Mouse (Mus musculus): ENCODE measurements at regions not wholly inside any gene's neighbourhood (a gene's known extent, or its start where the extent isn't known, plus 50 kb on each side); places are given as distances from the start of the nearest gene placed in this dataset.

DNA sequence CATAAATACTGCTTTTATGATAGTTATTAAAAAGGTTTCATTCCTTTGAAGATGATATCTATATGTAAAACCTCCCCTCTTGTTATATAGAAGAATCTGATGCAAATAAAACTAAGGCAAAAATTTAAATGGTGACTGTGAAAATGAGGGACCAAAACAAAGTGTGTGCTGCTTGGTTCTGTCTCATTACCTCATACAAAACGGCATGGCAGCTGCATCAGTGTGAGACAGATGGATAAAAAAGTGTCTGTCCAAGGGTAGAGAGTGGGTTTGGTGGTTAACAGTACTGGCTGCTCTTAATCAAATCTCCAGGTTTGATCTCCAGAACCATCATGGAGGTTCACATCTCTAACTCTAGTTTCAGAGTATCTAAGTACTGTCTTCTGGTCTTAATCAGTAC lies 701.9 kb upstream of the Impad1 start:
- Histone ChIP-seq H3K4me2 (no peak overlapping the region), H3K4me3 (replicated peaks) (no peak overlapping the region), H3K4me1 (replicated peaks) (no peaks in the 10 kb centered on the region), H3K9me3 (replicated peaks) (no peaks in the 10 kb centered on the region), H3K27ac (replicated peaks) (no peak overlapping the region), H3K9ac (no peak overlapping the region), H3K27me3 (no peaks in the 10 kb centered on the region), H3K36me3 (replicated peaks) (no peaks in the 10 kb centered on the region)
- no peak for ATAC-seq (ENCODE audit: insufficient read depth)
- WGBS (ENCODE audit: insufficient replicate concordance) = 68% methylated on average over 1 of the region's 1 CpGs

- H3K4me1 ChIP-seq (replicated peaks) = no peaks in the 10 kb centered on the region
- H3K27ac ChIP-seq (replicated peaks) = no peak overlapping the region
- no peaks in the 10 kb centered on the region for H3K36me3 ChIP-seq (replicated peaks)
- no peak overlapping the region for H3K4me2 ChIP-seq
- H3K27me3 ChIP-seq = no peaks in the 10 kb centered on the region
- H3K9me3 ChIP-seq (replicated peaks) = no peaks in the 10 kb centered on the region
- 53% methylated on average over 1 of the region's 1 CpGs for WGBS (ENCODE audit: insufficient replicate concordance)
- ATAC-seq (ENCODE audit: insufficient read depth) = no peak
- H3K9ac ChIP-seq = no peak overlapping the region
- no peak overlapping the region for H3K4me3 ChIP-seq (replicated peaks)
Measured at GRCm38 (mm10) chr4:5494072-5495000, 701.2 kb upstream of the Impad1 start.

GRCm38 (mm10) chr4:5486786-5487185 lies 693.6 kb upstream of the Impad1 start:
- WGBS (ENCODE audit: insufficient replicate concordance) = 61% methylated on average over 2 of the region's 2 CpGs
- no peak for ATAC-seq (ENCODE audit: insufficient read depth)

DNA sequence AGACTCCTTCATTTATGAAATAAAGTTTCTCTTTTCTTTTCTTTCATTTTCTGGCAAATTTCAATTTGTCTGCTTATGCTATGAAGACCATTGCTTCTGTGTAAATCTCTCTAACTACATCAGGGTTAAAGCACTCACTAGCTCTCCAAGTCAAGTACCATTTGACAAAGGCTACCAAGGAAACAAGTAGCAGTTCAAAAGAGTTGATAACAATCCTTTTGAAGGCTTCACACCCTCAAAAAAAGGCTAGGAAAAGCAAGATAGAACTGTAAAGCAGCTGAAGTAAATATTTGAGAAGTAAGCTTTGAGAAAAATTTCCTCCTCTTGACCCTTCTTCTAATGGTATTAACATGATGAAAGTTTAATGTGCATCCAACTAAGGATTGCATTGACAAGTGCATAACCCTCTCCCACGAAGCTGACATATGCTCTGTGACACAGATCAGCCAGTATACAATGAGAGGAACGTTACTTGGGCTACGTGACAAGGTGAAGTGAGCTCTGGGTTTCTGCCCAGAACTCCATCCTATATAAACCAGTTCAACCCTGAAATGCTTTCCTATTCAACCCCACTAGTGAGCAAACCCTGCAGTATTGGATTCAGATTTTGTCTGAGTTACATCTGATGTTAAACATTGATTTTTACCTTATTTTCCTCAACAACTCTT lies 678.9 kb upstream of the Impad1 start:
- Histone ChIP-seq H3K4me3 (replicated peaks) (no peak overlapping the region), H3K27me3 (no peaks in the 10 kb centered on the region), H3K9ac (no peak overlapping the region), H3K27ac (replicated peaks) (no peak overlapping the region), H3K4me2 (no peak overlapping the region), H3K36me3 (replicated peaks) (no peaks in the 10 kb centered on the region), H3K4me1 (replicated peaks) (no peaks in the 10 kb centered on the region), H3K9me3 (replicated peaks) (no peaks in the 10 kb centered on the region)
- ATAC-seq (ENCODE audit: insufficient read depth) = no peak
- 46% methylated on average over 3 of the region's 3 CpGs for WGBS (ENCODE audit: insufficient replicate concordance)

More at GRCm38 (mm10) chr4:5486786-5487185, 693.6 kb upstream of the Impad1 start:
- Histone ChIP-seq H3K4me3 (replicated peaks) (no peak overlapping the region), H3K27ac (replicated peaks) (no peak overlapping the region), H3K36me3 (replicated peaks) (no peaks in the 10 kb centered on the region), H3K9me3 (replicated peaks) (no peaks in the 10 kb centered on the region), H3K27me3 (no peaks in the 10 kb centered on the region), H3K9ac (no peak overlapping the region), H3K4me2 (no peak overlapping the region), H3K4me1 (replicated peaks) (no peaks in the 10 kb centered on the region)

DNA sequence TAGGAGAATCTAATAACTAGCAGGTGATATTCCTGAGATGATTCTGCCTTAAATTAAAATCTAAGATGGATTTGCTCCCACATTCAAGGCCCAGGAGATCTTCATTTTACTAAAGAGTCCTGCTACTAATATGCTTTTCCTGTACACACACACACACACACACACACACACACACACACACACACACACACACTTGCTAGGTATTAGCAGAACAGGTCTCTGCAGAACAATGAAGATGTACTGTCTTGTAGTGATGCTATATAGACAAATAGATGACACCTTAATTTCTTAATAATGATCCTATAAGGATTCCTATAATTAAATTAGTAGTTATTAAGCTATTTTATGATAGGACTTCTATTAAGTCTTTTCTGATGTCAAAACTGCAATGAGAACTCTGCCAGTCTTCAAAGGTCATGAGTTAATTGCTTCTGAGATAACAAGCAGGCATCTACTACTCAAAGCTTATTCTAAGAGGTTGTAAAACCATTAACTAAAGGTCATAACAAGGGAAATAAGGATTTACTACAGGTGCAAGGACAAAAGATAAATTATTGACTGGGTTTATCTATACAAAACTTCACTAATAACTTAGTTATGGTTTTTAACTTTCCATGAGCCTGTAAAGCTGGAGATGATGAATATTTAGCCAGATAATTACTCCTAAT lies 666.0 kb upstream of the Impad1 start:
- no peaks in the 10 kb centered on the region for H3K4me1 ChIP-seq (replicated peaks)
- no peaks in the 10 kb centered on the region for H3K9me3 ChIP-seq (replicated peaks)
- H3K27ac ChIP-seq (replicated peaks) = no peak overlapping the region
- H3K4me2 ChIP-seq = no peak overlapping the region
- no peaks in the 10 kb centered on the region for H3K36me3 ChIP-seq (replicated peaks)
- no peaks in the 10 kb centered on the region for H3K27me3 ChIP-seq
- no peak overlapping the region for H3K4me3 ChIP-seq (replicated peaks)
- no peak overlapping the region for H3K9ac ChIP-seq
- ATAC-seq (ENCODE audit: insufficient read depth) = no peak

- Histone ChIP-seq H3K9ac (no peak overlapping the region), H3K4me3 (replicated peaks) (no peak overlapping the region), H3K36me3 (replicated peaks) (no peaks in the 10 kb centered on the region), H3K9me3 (replicated peaks) (no peaks in the 10 kb centered on the region), H3K27ac (replicated peaks) (no peak overlapping the region), H3K4me1 (replicated peaks) (no peaks in the 10 kb centered on the region), H3K4me2 (no peak overlapping the region), H3K27me3 (no peaks in the 10 kb centered on the region)
- no peak for ATAC-seq (ENCODE audit: insufficient read depth)
- 60% methylated on average over 6 of the region's 6 CpGs for WGBS (ENCODE audit: insufficient replicate concordance)
Measured at GRCm38 (mm10) chr4:5450417-5450816, 657.3 kb upstream of the Impad1 start.

GRCm38 (mm10) chr4:5441339-5442019 lies 648.3 kb upstream of the Impad1 start:
- no peaks in the 10 kb centered on the region for H3K36me3 ChIP-seq (replicated peaks)
- no peaks in the 10 kb centered on the region for H3K9me3 ChIP-seq (replicated peaks)
- H3K27me3 ChIP-seq = no peaks in the 10 kb centered on the region
- no peak for ATAC-seq (ENCODE audit: insufficient read depth)
- H3K27ac ChIP-seq (replicated peaks) = no peak overlapping the region
- H3K4me3 ChIP-seq (replicated peaks) = no peak overlapping the region
- H3K9ac ChIP-seq = no peak overlapping the region
- H3K4me1 ChIP-seq (replicated peaks) = no peaks in the 10 kb centered on the region
- no peak overlapping the region for H3K4me2 ChIP-seq
- 51% methylated on average over 2 of the region's 2 CpGs for WGBS (ENCODE audit: insufficient replicate concordance)

- no peak overlapping the region for H3K9ac ChIP-seq
- no peaks in the 10 kb centered on the region for H3K4me1 ChIP-seq (replicated peaks)
- no peak overlapping the region for H3K4me2 ChIP-seq
- H3K36me3 ChIP-seq (replicated peaks) = no peaks in the 10 kb centered on the region
- no peak for ATAC-seq (ENCODE audit: insufficient read depth)
- H3K27me3 ChIP-seq = no peaks in the 10 kb centered on the region
- H3K4me3 ChIP-seq (replicated peaks) = no peak overlapping the region
- WGBS (ENCODE audit: insufficient replicate concordance) = 50% methylated on average over 3 of the region's 3 CpGs
- no peaks in the 10 kb centered on the region for H3K9me3 ChIP-seq (replicated peaks)
- no peak overlapping the region for H3K27ac ChIP-seq (replicated peaks)
Measured at GRCm38 (mm10) chr4:5437076-5437475, 643.9 kb upstream of the Impad1 start.
